Mouse (Mus musculus): Measurements from ENCODE around the gene Tom1l1.

DNA sequence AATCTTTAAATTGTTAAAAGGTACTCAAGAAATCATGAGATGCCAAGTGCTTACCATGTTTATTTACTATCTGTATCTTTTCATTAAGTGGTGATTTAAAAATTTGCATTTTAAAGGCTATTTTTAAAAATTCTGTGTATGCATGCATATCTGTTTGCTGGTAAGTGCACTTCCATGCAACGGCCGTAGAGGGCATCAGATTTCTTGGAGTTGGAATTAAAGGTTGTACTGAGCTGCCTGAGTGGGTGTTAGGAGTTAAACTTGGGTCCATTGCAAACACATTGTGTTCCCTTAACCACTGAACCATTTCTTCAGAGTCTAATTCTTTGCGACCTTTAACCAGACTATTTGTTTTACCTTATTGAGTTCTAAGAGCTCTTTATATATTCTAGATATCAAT, 29.6 kb upstream of the Tom1l1 start:
- TF ChIP-seq EP300 (IDR thresholded peaks at IDR 0.05) (no peak), CTCF (IDR thresholded peaks at IDR 0.05) (no peak)
